Mouse (Mus musculus): ENCODE data around the gene Nexmif. TPM values are rescaled to one million over a fixed set of nuclear protein-coding genes. Genes with fewer than 3 reads are reported as not detected.

Gene Nexmif
- under 0.01 and 0.07 TPM in 2 replicates for total RNA-seq (2014; rRNA removed)
- not detected in 2 replicates for polyA plus RNA-seq (2012; rRNA removed)

DNA sequence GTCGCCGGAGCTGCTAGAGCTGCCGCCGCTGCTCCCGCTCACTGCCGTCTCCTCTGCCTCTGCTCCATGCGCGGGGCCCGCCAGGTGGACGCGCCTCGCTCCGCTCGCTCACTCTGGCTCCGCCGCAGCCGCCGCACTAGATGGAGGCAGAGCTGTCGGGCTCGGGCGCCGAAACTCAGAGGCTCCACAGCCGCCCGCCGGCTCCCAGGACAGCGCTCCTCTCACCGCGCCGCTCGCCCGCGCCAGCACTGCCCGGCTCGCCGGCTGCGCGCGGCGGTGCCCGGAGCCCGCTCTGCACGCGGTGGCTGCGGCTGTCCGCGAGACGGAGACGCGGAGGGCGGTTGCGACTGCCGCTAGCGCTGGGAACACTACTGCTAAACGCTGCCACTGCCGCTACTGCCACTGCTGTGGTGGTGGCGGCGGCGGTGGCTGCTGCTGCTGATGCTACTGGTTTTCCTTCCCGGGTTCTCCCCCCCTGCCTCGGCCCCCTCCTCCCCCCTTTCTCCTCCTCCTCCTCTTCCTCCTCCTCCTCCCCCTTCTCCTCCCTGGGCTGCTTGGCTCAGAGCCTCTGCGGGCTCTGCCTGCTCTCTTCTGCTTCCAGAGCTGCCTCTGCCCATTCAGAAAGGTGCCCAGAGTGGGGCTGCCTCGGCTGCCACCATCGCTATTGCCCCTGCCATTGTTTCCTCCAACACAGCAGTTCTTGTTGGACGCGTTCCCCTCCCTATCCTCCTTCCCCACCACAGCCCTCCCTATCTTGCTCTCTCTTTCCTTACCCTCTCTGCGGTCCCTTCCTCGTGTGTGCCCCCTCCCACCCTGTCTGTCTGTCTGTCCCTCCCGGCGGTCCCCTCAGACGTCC, at the start of gene Nexmif:
Gene Nexmif, minus strand, starts transcription at position 450 of the 856 bp plus-strand sequence.
- 3% methylated on average over 10 of the region's 70 CpGs for WGBS
- DNase-seq (ENCODE audit: extremely low read depth, low read depth, low spot score) = no peak
- Histone ChIP-seq H3K27ac (replicated peaks; ENCODE audit: insufficient read depth, low read depth, low read length) (no peak within 1 kb of the TSS), H3K36me3 (ENCODE audit: control insufficient read depth, insufficient read depth, low read length) (no peaks in the 10 kb centered on the region), H3K79me2 (ENCODE audit: control insufficient read depth, insufficient read depth, low read length) (no peaks in the 10 kb centered on the region), H3K4me1 (ENCODE audit: control insufficient read depth, insufficient read depth, low read length) (peaks cover 2% of the 10 kb centered on the region), H3K4me3 (ENCODE audit: insufficient read depth, low read depth, low read length) (peak within 1 kb of the TSS; percentile 61), H3K9ac (ENCODE audit: low read depth, low read length) (peak within 1 kb of the TSS; percentile 57), H3K27me3 (ENCODE audit: control insufficient read depth, insufficient read depth, low read length) (peaks cover 6% of the 10 kb centered on the region; the same call in 1 of the 2 replicates)
- TF ChIP-seq POLR2A (IDR thresholded peaks at IDR 0.05; ENCODE audit: extremely low read depth, insufficient read depth, low read length) (no peak), CTCF (IDR thresholded peaks at IDR 0.05; ENCODE audit: low read depth, low read length) (no peak)

DNA sequence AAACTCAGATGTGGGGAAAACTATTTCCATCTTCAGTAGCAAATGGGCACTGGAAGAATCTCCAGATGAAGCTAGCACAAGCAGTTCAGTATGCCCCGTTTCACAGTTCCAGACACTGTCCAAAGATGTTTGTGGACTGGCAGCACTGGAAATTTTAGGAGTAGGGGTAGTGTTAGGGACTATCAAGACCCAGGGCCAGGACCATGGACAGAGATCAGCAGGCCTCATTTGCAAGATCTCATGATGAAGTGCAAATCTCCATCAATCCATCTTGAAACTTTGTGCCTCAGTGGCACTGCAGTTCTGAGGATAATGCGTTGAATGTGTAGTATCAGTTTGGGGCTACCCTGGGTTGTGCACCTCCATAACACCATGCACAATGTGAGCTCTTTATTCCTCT, 7.7 kb upstream of the Nexmif start:
- Histone ChIP-seq H3K27me3 (ENCODE audit: control insufficient read depth, insufficient read depth, low read length) (no peaks in the 10 kb centered on the region), H3K36me3 (ENCODE audit: control insufficient read depth, insufficient read depth, low read length) (no peaks in the 10 kb centered on the region), H3K4me3 (ENCODE audit: insufficient read depth, low read depth, low read length) (no peak overlapping the region), H3K27ac (replicated peaks; ENCODE audit: insufficient read depth, low read depth, low read length) (no peak overlapping the region), H3K79me2 (ENCODE audit: control insufficient read depth, insufficient read depth, low read length) (no peaks in the 10 kb centered on the region), H3K9ac (ENCODE audit: low read depth, low read length) (no peak overlapping the region), H3K4me1 (ENCODE audit: control insufficient read depth, insufficient read depth, low read length) (no peaks in the 10 kb centered on the region)
- DNase-seq (ENCODE audit: extremely low read depth, low read depth, low spot score) = no peak
- 73% methylated on average over 2 of the region's 2 CpGs for WGBS
- TF ChIP-seq POLR2A (IDR thresholded peaks at IDR 0.05; ENCODE audit: extremely low read depth, insufficient read depth, low read length) (no peak), CTCF (IDR thresholded peaks at IDR 0.05; ENCODE audit: low read depth, low read length) (no peak)

GRCm38 (mm10) chrX:104201592-104202139, 681 bp upstream of the Nexmif start:
- WGBS = 8% methylated on average over 20 of the region's 21 CpGs
- TF ChIP-seq POLR2A (IDR thresholded peaks at IDR 0.05; ENCODE audit: extremely low read depth, insufficient read depth, low read length) (no peak), CTCF (IDR thresholded peaks at IDR 0.05; ENCODE audit: low read depth, low read length) (no peak)
- Histone ChIP-seq H3K27ac (replicated peaks; ENCODE audit: insufficient read depth, low read depth, low read length) (no peak overlapping the region), H3K4me3 (ENCODE audit: insufficient read depth, low read depth, low read length) (no peak overlapping the region), H3K27me3 (ENCODE audit: control insufficient read depth, insufficient read depth, low read length) (peaks cover 6% of the 10 kb centered on the region; the same call in 1 of the 2 replicates), H3K4me1 (ENCODE audit: control insufficient read depth, insufficient read depth, low read length) (peaks cover 2% of the 10 kb centered on the region), H3K36me3 (ENCODE audit: control insufficient read depth, insufficient read depth, low read length) (no peaks in the 10 kb centered on the region), H3K9ac (ENCODE audit: low read depth, low read length) (no peak overlapping the region), H3K79me2 (ENCODE audit: control insufficient read depth, insufficient read depth, low read length) (no peaks in the 10 kb centered on the region)
- no peak for DNase-seq (ENCODE audit: extremely low read depth, low read depth, low spot score)

GRCm38 (mm10) chrX:104200388-104200735, 623 bp downstream of the Nexmif start:
- 0% methylated on average over 10 of the region's 37 CpGs for WGBS
- peak overlapping the region; percentile 61 for H3K4me3 ChIP-seq (ENCODE audit: insufficient read depth, low read depth, low read length)
- H3K9ac ChIP-seq (ENCODE audit: low read depth, low read length) = peak overlapping the region; percentile 57
- peaks cover 2% of the 10 kb centered on the region for H3K4me1 ChIP-seq (ENCODE audit: control insufficient read depth, insufficient read depth, low read length)
- H3K27me3 ChIP-seq (ENCODE audit: control insufficient read depth, insufficient read depth, low read length) = peaks cover 6% of the 10 kb centered on the region; the same call in 1 of the 2 replicates
- H3K27ac ChIP-seq (replicated peaks; ENCODE audit: insufficient read depth, low read depth, low read length) = no peak overlapping the region
- H3K36me3 ChIP-seq (ENCODE audit: control insufficient read depth, insufficient read depth, low read length) = no peaks in the 10 kb centered on the region
- TF ChIP-seq CTCF (IDR thresholded peaks at IDR 0.05; ENCODE audit: low read depth, low read length) (no peak), POLR2A (IDR thresholded peaks at IDR 0.05; ENCODE audit: extremely low read depth, insufficient read depth, low read length) (no peak)
- DNase-seq (ENCODE audit: extremely low read depth, low read depth, low spot score) = no peak
- H3K79me2 ChIP-seq (ENCODE audit: control insufficient read depth, insufficient read depth, low read length) = no peaks in the 10 kb centered on the region

DNA sequence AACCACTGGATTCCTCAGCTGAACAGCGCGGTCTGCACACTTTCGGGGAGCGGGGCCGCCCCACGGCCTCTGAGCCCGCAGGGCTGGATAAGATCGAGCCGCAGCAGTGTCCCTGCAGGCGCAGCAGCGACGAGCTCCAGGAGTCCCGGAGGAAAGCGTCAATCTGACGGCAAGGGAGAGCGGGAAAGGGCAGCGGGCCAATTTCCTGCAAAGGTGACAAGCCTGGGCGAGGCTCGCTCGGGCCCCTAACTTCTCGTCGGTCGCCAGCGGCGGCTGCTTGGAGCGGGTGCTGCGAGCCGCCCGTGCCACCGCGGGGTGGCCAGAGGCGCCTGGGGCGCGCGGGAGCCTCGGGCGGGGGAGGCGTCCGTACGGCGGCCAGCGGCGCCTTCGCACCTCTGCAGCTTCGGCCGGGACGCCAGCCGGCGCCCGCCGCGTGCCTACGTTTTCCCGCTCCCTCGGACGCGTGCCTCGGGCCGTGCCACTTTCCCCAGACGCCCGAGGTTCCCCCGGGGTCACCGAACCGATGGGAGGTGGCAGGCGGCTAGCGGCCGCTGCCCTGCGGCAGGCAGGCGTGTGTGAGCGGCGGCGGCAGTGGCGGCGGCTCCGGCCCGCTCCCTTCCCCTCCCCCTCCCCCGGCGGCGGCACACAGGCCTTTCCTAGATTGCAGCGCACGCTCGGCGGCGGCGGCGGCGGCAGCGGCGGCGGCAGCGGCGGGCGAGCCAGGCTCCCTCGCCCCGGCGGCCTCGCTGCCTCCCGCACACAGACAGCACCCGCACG, 1.2 kb downstream of the Nexmif start:
- Histone ChIP-seq H3K9ac (ENCODE audit: low read depth, low read length) (peak overlapping the region; percentile 57), H3K4me3 (ENCODE audit: insufficient read depth, low read depth, low read length) (peak overlapping the region; percentile 61), H3K79me2 (ENCODE audit: control insufficient read depth, insufficient read depth, low read length) (no peaks in the 10 kb centered on the region), H3K4me1 (ENCODE audit: control insufficient read depth, insufficient read depth, low read length) (peaks cover 2% of the 10 kb centered on the region), H3K27me3 (ENCODE audit: control insufficient read depth, insufficient read depth, low read length) (peaks cover 6% of the 10 kb centered on the region; the same call in 1 of the 2 replicates), H3K27ac (replicated peaks; ENCODE audit: insufficient read depth, low read depth, low read length) (no peak overlapping the region), H3K36me3 (ENCODE audit: control insufficient read depth, insufficient read depth, low read length) (no peaks in the 10 kb centered on the region)
- DNase-seq (ENCODE audit: extremely low read depth, low read depth, low spot score) = no peak
- 5% methylated on average over 43 of the region's 100 CpGs for WGBS
- TF ChIP-seq CTCF (IDR thresholded peaks at IDR 0.05; ENCODE audit: low read depth, low read length) = no peak
- no peak for TF ChIP-seq POLR2A (IDR thresholded peaks at IDR 0.05; ENCODE audit: extremely low read depth, insufficient read depth, low read length)

Data from liver, adult 2 months (tissue).